Mouse (Mus musculus) ES-Bruce4 (cell line): ENCODE measurements around the gene Adamts13.

Experiments
- CTCF ChIP-seq: IDR thresholded peaks from one replicate; pipeline ENCODE4 v1.8.1; 2011; ENCODE audit warnings: low read depth, low read length
- POLR2A ChIP-seq: IDR thresholded peaks from one replicate; pipeline ENCODE4 v1.8.1; 2011; ENCODE audit warnings: low read length; ENCODE audit not compliant: insufficient read depth

DNA sequence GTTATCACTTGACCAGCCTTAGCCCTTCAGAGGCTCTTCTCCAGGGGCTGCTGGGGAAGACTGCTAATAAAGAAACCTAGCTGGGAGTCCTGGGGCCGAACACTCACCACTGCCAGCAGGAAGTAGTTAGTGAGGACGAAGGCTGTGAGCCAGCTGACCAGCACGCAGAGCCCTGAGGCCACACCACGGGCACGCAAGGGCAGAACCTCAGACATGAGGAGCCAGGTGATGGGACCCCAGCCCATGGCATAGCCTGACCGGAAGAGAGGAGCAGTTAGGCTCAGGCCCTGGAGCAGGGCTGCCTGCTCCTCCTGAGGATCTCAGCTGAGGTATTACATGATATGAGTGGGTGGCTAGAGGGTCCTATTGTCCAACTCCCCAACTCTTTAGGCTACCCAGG, 49.4 kb downstream of the Adamts13 start:
- no peak for TF ChIP-seq CTCF
- no peak for TF ChIP-seq POLR2A
